Mouse (Mus musculus): ENCODE measurements around the gene Strn. TPM values are rescaled to one million over a fixed set of nuclear protein-coding genes. Genes with fewer than 3 reads are reported as not detected.

The Strn gene
- polyA plus RNA-seq (2012; rRNA removed) = 3.0 and 3.5 TPM in 2 replicates

DNA sequence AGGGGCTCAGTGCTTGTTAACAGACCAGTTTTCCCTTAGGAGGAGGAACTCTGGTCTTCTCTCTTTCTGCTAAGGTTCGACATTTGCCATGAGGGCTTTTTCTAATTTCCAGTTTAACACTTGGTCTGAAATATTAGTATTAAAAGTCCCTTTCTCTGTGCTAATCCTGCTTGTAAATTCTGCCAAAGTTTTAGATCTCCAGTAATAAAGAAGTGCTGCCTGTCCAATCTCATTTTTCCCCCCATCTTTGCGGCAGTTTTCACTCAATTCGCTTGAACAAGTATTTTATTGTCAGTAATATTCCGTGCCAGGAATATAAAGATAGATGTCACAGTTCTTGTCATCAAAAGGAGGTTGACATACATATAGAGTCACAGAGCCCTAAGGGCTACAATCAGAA lies at the start of gene Strn:
Gene Strn (minus strand): TSS at position 101 of the 400 bp plus-strand sequence.

Other genes with a start within 250 kb of the Strn start
- gene Vit, start 229.1 kb downstream of the Strn start, polyA plus RNA-seq (2012; rRNA removed) = 0.09 TPM in 2 replicates
- 4.8 and 5.0 TPM in 2 replicates for gene Heatr5b, start 98.2 kb upstream of the Strn start, polyA plus RNA-seq (2012; rRNA removed)
- gene Gpatch11, start 98.4 kb upstream of the Strn start, polyA plus RNA-seq (2012; rRNA removed) = 9.0 and 10.9 TPM in 2 replicates
- 4.5 and 5.7 TPM in 2 replicates for gene Eif2ak2, start 145.4 kb upstream of the Strn start, polyA plus RNA-seq (2012; rRNA removed)
- gene Sult6b1, start 169.8 kb upstream of the Strn start, polyA plus RNA-seq (2012; rRNA removed) = 0.01 TPM in 1 of 2 replicates, not detected in the other
- 17.7 and 19.5 TPM in 2 replicates for gene Cebpzos, start 179.3 kb upstream of the Strn start, polyA plus RNA-seq (2012; rRNA removed)
- 10.1 and 10.5 TPM in 2 replicates for gene Cebpz, start 199.9 kb upstream of the Strn start, polyA plus RNA-seq (2012; rRNA removed)
- 12.0 and 13.4 TPM in 2 replicates for gene Ndufaf7, start 199.9 kb upstream of the Strn start, polyA plus RNA-seq (2012; rRNA removed)

All from liver, embryonic 14 days (tissue).